Mouse (Mus musculus) forebrain, embryonic 10.5 days (tissue): ENCODE results near the gene Lpp. TPM values are rescaled to one million over a fixed set of nuclear protein-coding genes. Genes with fewer than 3 reads are reported as not detected.

Experiments used
- DNase-seq: peaks from one replicate; pipeline ENCODE4 v3.0.0-alpha.2; 2017; ENCODE audit warnings: low spot score; ENCODE audit errors: extremely low spot score
- H3K27ac ChIP-seq: fragments of 300-500 bp; sonication (generic); 2 replicates; pipeline ENCODE4 v1.5.1; 2016; ENCODE audit warnings: mild to moderate bottlenecking
- H3K27me3 ChIP-seq: fragments of 300-500 bp; sonication (generic); 2 replicates; pipeline ENCODE4 v1.6.1; 2016; ENCODE audit warnings: mild to moderate bottlenecking; ENCODE audit not compliant: poor library complexity, severe bottlenecking
- H3K36me3 ChIP-seq: fragments of 300-500 bp; sonication (generic); replicated peaks from 2 replicates; pipeline ENCODE4 v1.6.1; 2016; ENCODE audit warnings: mild to moderate bottlenecking, moderate library complexity
- H3K4me1 ChIP-seq: fragments of 300-500 bp; sonication (generic); 2 replicates; pipeline ENCODE4 v1.6.1; 2016
- H3K4me3 ChIP-seq: fragments of 300-500 bp; sonication (generic); 2 replicates; pipeline ENCODE4 v1.5.1; 2016; ENCODE audit warnings: mild to moderate bottlenecking, moderate library complexity
- H3K9me3 ChIP-seq: fragments of 300-500 bp; sonication (generic); 2 replicates; pipeline ENCODE4 v1.6.1; 2016; ENCODE audit warnings: mild to moderate bottlenecking, moderate library complexity
- WGBS: fragments of 180-500 bp; shearing (Covaris S2); methylation state at CpG from one replicate; pipeline ENCODE4 v1.1.7; 2016; 5-methylcytosine and 5-hydroxymethylcytosine counted together
- polyA plus RNA-seq: library from polyadenylated mRNA; unstranded; fragments of >200 nt; fragmentation: Nextera tagmentation; extraction: Ambion mirVana; gene quantifications from 2 replicates; pipeline ENCODE4 v1.2.1, GENCODE M21; 2016

Gene Lpp
- polyA plus RNA-seq, 1 experiment from 2014 or later, result 27.3 TPM

- Histone ChIP-seq H3K27me3 (no peaks in the 10 kb centered on the region), H3K4me3 (no peak overlapping the region), H3K4me1 (no peaks in the 10 kb centered on the region), H3K27ac (no peak overlapping the region), H3K9me3 (no peaks in the 10 kb centered on the region), H3K36me3 (no peaks in the 10 kb centered on the region)
- WGBS, result 94% methylated on average over 8 of the region's 8 CpGs
- no peak for DNase-seq
Measured at GRCm38 (mm10) chr16:24607896-24608457, 214.7 kb downstream of the Lpp start.

DNA sequence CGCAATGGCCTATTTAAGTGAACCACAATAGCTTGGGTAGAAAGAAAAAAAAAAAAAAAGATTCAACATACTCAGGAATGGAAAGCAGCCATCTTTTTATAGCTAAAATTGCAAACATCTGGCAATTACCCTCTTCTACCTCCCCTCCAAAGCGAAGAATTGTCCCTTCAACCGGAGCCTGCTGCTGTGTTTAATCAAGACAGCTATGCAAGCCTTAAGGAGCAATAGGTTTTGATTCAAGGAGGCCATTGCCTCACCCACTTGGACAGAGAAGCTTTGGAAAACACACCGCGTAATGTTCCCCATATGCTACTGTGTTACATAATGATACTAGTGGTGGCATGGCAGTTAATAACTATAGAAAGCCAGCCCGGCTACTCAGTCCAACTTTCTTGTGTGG, 226.2 kb downstream of the Lpp start:
- peaks cover 12% of the 10 kb centered on the region for H3K4me1 ChIP-seq
- no peak overlapping the region for H3K27ac ChIP-seq
- WGBS, result 83% methylated on average over 6 of the region's 6 CpGs
- H3K9me3 ChIP-seq, result no peaks in the 10 kb centered on the region
- H3K4me3 ChIP-seq, result no peak overlapping the region
- DNase-seq, result no peak
- no peaks in the 10 kb centered on the region for H3K27me3 ChIP-seq
- no peaks in the 10 kb centered on the region for H3K36me3 ChIP-seq

DNA sequence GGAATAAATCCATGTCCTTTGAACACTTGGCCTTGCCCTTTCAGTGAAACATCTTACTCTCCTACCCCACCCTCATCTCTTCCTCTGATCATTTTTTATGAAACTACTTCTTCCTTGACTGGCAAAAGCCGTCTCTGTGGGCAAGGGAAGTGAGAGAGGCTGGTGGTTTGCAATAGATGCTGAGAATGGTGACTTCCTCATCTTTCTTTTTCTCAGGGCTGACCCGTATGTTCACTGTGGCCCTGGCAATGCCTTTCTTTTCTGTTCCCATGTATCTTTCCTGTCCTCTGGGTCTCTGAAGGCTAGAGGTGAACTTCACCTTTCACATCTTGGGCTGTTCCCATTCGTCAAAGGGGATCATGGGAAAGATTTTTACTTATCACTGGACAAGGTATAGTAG, 226.7 kb downstream of the Lpp start:
- Histone ChIP-seq H3K36me3 (no peaks in the 10 kb centered on the region), H3K4me3 (no peak overlapping the region), H3K27ac (no peak overlapping the region), H3K27me3 (no peaks in the 10 kb centered on the region), H3K9me3 (no peaks in the 10 kb centered on the region), H3K4me1 (peaks cover 18% of the 10 kb centered on the region)
- WGBS, result 92% methylated on average over 3 of the region's 3 CpGs
- no peak for DNase-seq

DNA sequence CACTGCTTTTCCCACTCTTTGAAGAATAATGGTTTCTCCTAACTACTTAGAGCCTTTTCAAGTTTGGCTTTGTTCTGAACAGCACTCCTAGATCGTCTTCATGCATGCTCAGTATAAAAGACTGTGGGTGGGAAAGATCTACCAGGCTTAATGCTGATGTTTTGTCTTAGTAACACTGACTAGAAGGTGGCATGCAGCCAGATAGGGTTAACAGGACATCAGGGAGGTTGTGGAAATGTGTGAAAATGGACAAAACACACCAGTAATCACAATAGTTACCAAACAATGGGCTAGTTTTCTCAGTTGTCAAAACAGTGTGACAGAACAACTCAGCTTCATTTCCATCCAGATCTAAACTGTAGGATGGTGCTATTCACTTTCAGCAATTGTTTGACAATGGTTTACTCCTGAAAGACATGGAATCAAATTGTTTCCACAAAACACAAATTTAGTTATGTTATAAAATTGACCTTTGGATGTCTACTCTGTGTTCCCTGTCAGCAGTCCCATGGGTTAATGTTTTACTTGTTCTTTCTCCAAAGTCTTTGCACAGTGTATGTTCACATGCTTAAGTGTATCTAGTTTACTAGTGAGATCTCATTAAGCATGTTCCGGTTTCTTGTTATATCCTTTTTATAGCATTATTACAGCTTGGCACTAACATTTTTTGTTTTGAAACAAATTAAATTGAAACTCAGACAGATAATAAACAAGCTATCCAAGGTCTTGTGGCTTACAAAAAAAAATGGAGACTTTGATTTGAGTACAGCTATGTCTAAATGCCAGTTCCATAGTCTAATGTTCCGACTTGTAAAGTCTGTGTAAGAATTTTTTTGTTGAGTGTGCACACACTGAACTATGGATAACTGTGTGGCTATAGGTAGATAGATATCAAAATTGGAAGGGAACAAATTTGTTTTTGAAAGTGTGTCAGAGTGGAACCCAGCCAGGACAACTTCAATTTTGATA, 229.2 kb downstream of the Lpp start:
- 73% methylated on average over 3 of the region's 3 CpGs for WGBS
- Histone ChIP-seq H3K9me3 (no peaks in the 10 kb centered on the region), H3K36me3 (no peaks in the 10 kb centered on the region), H3K27ac (no peak overlapping the region), H3K4me3 (no peak overlapping the region), H3K27me3 (no peaks in the 10 kb centered on the region), H3K4me1 (peaks cover 18% of the 10 kb centered on the region)
- DNase-seq, result no peak

- Histone ChIP-seq H3K4me3 (no peak overlapping the region), H3K27ac (no peak overlapping the region), H3K27me3 (no peaks in the 10 kb centered on the region), H3K9me3 (no peaks in the 10 kb centered on the region), H3K36me3 (no peaks in the 10 kb centered on the region), H3K4me1 (peaks cover 18% of the 10 kb centered on the region)
- WGBS, result 55% methylated on average over 5 of the region's 5 CpGs
- no peak for DNase-seq
Measured at GRCm38 (mm10) chr16:24624335-24624734, 231.0 kb downstream of the Lpp start.

GRCm38 (mm10) chr16:24625576-24625975, 232.3 kb downstream of the Lpp start:
- Histone ChIP-seq H3K27me3 (no peaks in the 10 kb centered on the region), H3K4me3 (no peak overlapping the region), H3K27ac (no peak overlapping the region), H3K36me3 (no peaks in the 10 kb centered on the region), H3K4me1 (peaks cover 18% of the 10 kb centered on the region), H3K9me3 (no peaks in the 10 kb centered on the region)
- WGBS, result 94% methylated on average over 5 of the region's 5 CpGs
- no peak for DNase-seq

GRCm38 (mm10) chr16:24628779-24629178, 235.5 kb downstream of the Lpp start:
- no peaks in the 10 kb centered on the region for H3K36me3 ChIP-seq
- peaks cover 12% of the 10 kb centered on the region for H3K4me1 ChIP-seq
- H3K27ac ChIP-seq, result no peak overlapping the region
- DNase-seq, result no peak
- H3K9me3 ChIP-seq, result no peaks in the 10 kb centered on the region
- WGBS, result 85% methylated on average over 1 of the region's 1 CpGs
- no peak overlapping the region for H3K4me3 ChIP-seq
- no peaks in the 10 kb centered on the region for H3K27me3 ChIP-seq

DNA sequence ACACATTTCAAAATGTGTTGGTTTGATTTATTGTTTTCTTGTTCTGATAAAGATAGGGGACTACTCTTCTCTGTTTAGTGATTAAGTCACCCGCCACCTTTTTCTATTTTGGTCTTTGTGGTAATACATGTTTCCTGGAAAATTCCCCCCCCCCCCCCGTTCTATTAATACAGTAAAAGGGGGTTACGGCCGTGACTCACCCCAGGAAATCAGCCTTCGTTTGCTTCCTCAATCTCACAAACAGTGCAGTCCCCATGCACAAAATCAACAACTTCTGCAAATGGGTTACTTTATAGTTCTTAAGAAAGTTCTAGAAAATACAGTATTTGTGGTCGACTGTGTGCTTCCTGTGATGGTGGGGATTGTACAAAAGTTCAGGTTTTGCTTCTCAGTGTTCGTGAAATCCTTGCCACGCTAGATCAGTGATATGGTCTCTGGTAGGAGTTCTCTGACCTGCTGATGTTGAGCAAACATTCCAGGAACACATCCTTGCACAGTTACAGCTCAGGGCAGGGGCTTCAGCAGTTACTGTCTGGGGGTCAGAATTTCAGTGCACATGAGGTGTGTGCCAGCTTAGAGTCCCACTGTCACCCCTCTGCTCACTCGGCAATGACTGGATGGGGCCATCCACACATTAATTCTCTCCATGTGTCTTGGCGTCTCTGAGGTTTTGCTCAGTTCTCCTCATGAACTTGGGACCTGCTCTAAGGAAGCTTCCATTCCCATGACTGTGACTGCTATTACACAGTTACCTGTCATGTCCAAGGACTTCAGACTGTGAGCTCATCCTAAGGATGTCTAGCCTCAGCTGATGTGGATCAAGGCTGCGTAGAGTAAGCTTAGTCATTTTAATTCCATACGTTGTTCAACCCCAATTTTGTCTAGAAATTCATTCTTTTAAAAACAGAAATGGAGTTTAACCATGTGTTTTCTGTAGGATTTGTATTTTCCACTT, 236.2 kb downstream of the Lpp start:
- H3K9me3 ChIP-seq, result no peaks in the 10 kb centered on the region
- no peaks in the 10 kb centered on the region for H3K27me3 ChIP-seq
- H3K36me3 ChIP-seq, result no peaks in the 10 kb centered on the region
- H3K4me1 ChIP-seq, result peaks cover 5% of the 10 kb centered on the region
- 84% methylated on average over 12 of the region's 12 CpGs for WGBS
- H3K27ac ChIP-seq, result no peak overlapping the region
- no peak overlapping the region for H3K4me3 ChIP-seq
- no peak for DNase-seq

- DNase-seq, result no peak
- Histone ChIP-seq H3K27ac (no peak overlapping the region), H3K36me3 (no peaks in the 10 kb centered on the region), H3K9me3 (no peaks in the 10 kb centered on the region), H3K27me3 (no peaks in the 10 kb centered on the region), H3K4me3 (no peak overlapping the region), H3K4me1 (no peaks in the 10 kb centered on the region; the same call in 1 of the 2 replicates)
- WGBS, result 93% methylated on average over 7 of the region's 7 CpGs
Measured at GRCm38 (mm10) chr16:24635381-24635919, 242.1 kb downstream of the Lpp start.

DNA sequence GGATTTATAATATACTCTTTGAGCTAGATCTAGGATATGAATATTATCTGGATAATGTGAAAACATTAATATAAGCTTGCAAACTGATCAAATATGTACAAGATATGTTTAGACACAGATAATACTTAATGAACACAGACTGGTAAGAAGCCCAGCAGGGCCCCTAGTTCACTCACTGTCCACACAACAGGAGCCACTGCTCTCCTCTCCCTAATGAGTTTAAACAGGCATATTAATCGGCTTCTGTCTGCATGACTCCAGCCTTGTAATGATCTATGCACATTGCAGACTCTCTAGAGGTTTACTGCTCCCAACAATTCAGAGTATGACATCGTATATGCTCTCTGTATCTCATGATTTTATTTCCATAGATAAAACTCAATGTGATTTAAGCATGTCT, 243.6 kb downstream of the Lpp start:
- WGBS, result 86% methylated on average over 2 of the region's 2 CpGs
- H3K4me1 ChIP-seq, result no peaks in the 10 kb centered on the region; the same call in 1 of the 2 replicates
- H3K9me3 ChIP-seq, result no peaks in the 10 kb centered on the region
- DNase-seq, result no peak
- H3K4me3 ChIP-seq, result no peak overlapping the region
- no peak overlapping the region for H3K27ac ChIP-seq
- no peaks in the 10 kb centered on the region for H3K36me3 ChIP-seq
- no peaks in the 10 kb centered on the region for H3K27me3 ChIP-seq

- Histone ChIP-seq H3K4me3 (no peak overlapping the region), H3K9me3 (no peaks in the 10 kb centered on the region), H3K27me3 (no peaks in the 10 kb centered on the region), H3K4me1 (peaks cover 9% of the 10 kb centered on the region), H3K27ac (no peak overlapping the region), H3K36me3 (no peaks in the 10 kb centered on the region)
- DNase-seq, result no peak
- 87% methylated on average over 9 of the region's 9 CpGs for WGBS
Measured at GRCm38 (mm10) chr16:24641003-24641797, 247.9 kb downstream of the Lpp start.
